Mouse (Mus musculus): ENCODE results near the gene Brpf3.

DNA sequence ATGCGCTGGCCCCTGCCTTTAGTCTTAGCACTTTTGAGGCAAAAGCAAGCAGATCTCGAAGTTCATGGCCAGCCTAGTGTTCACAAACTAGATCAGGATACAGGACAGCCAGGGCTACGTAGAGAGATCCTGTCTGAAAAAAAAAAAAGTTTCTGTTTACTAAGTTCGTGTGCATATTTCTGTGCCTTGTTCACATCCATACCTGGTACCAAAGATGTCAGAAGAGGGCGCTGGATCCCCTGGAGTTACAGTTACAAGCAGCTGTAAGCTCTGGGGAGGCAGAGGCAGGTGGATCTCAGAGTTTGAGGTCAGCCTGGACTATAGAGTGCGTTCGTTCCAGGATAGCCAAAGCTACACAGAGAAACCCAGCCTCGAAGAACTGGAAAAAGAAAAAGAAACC, 81.9 kb downstream of the Brpf3 start:
- no peak for TF ChIP-seq CTCF (IDR thresholded peaks at IDR 0.05; ENCODE audit: borderline replicate concordance, control insufficient read depth, extremely low read depth, insufficient read depth, low read length, poor library complexity)
- TF ChIP-seq POLR2A (IDR thresholded peaks at IDR 0.05; ENCODE audit: control insufficient read depth, extremely low read depth, insufficient read depth, low read length, poor library complexity), result no peak

Data from thymus, adult 2 months (tissue).